In genomic region chr12:21315923-21316868, GRCm38 (mm10) we compare ENCODE assay signal across 8 mouse cellular contexts. TPM values are rescaled to one million over a fixed set of nuclear protein-coding genes. Genes with fewer than 3 reads are reported as not detected.
DNase-seq lines count a peak whose midpoint lies in the region; ATAC-seq and TF ChIP-seq lines count a peak whose summit lies in the region.

Gene Iah1 (plus strand): TSS chr12:21316389.

- TF ChIP-seq POLR2A in lung, adult 2 months (IDR thresholded peaks at IDR 0.05; ENCODE audit: borderline replicate concordance, extremely low read depth, low read depth, low read length), result peak; percentile 90; the same call in 1 of the 2 replicates

- WGBS in forebrain, embryonic 15.5 days, result 2% methylated on average over 59 of the region's 59 CpGs
- 2% methylated on average over 59 of the region's 59 CpGs for WGBS in lung, adult 2 months

- H3K4me1 ChIP-seq in forebrain, embryonic 15.5 days, result peaks cover 11% of the 10 kb centered on the region
- H3K4me1 ChIP-seq in lung, adult 2 months (ENCODE audit: control insufficient read depth, insufficient read depth, low read length), result peaks cover 8% of the 10 kb centered on the region

- intact Hi-C loops in heart, postnatal 25 days (cut with DNase I), result loop anchor here (5.0 to 10.0 kb wide), 3 partner anchors 56 to 299 kb away; partner anchors contain the start of gene Adam17

- peak within 1 kb of the TSS; percentile 71 for H3K27ac ChIP-seq in forebrain, embryonic 15.5 days (replicated peaks)

- no peaks in the 10 kb centered on the region for H3K9me3 ChIP-seq in forebrain, embryonic 15.5 days

- peak within 1 kb of the TSS; percentile 71 for H3K4me3 ChIP-seq in forebrain, embryonic 15.5 days
- peak within 1 kb of the TSS; percentile 94 for H3K4me3 ChIP-seq in lung, adult 2 months (replicated peaks; ENCODE audit: extremely low read depth, low read depth, low read length)

- H3K27me3 ChIP-seq in forebrain, embryonic 15.5 days, result no peaks in the 10 kb centered on the region

- peak within 1 kb of the TSS; percentile 63 for H3K4me2 ChIP-seq in forebrain, embryonic 15.5 days (replicated peaks)

- peaks cover 43% of the 10 kb centered on the region for H3K36me3 ChIP-seq in forebrain, embryonic 15.5 days

- no peak for TF ChIP-seq CTCF in lung, adult 2 months (IDR thresholded peaks at IDR 0.05; ENCODE audit: insufficient read depth, low read length)

- DNase-seq in ES-CJ7 (ENCODE audit: low read depth, low spot score), result peak; percentile 70
- peak; percentile 85 for DNase-seq in cerebellum, adult 11-12 months
- peak; percentile 69 for DNase-seq in heart, postnatal 25 days (ENCODE audit: low spot score)
- DNase-seq in layer of hippocampus, adult 18-20 months (ENCODE audit: low spot score in 2 of 2), result peak; percentile 65 to 80
- DNase-seq in lung, adult 2 months, result peak; percentile 88
- peak; percentile 84 for DNase-seq in thymus, adult 18-20 months

- ATAC-seq in forebrain, embryonic 15.5 days (replicated peaks), result peak; percentile 93
- peak; percentile 81 for ATAC-seq in neutrophil, adult 5-6 weeks (ENCODE audit: extremely low read depth, insufficient number of reproducible peaks, low FRiP score, poor library complexity, severe bottlenecking)

- peak within 1 kb of the TSS; percentile 77 for H3K9ac ChIP-seq in forebrain, embryonic 15.5 days (replicated peaks)

RNA-seq across cellular contexts. Expression of gene Iah1, which starts in this region (rescaled TPM):
- 44.3 and 51.1 TPM in 2 replicates for polyA plus RNA-seq in forebrain, embryonic 15.5 days (2015; fragmentation: Nextera tagmentation; extraction: Ambion mirVana)
- 10 to 100 TPM; 12.6 to 15.7 TPM for total RNA-seq in heart, postnatal 25 days (2021)
- 10 to 100 TPM; 15.5 to 16.7 TPM for total RNA-seq in layer of hippocampus, adult 18-20 months (2021)
- polyA plus RNA-seq in lung, adult 2 months (2012; rRNA removed), result 71.3 and 77.4 TPM in 2 replicates
- total RNA-seq in neutrophil, adult 5-6 weeks (2017), result 23.6 and 27.0 TPM in 2 replicates

Comparison
In these comparisons a context has a peak if more than half of its experiments do, and no peak if none do; other contexts are left out.
1. Peak in every context shown above with its lines: DNase-seq, ATAC-seq, H3K4me3 ChIP-seq and H3K27ac ChIP-seq.